Mouse (Mus musculus): ENCODE results near the gene Sorcs2. TPM values are rescaled to one million over a fixed set of nuclear protein-coding genes. Genes with fewer than 3 reads are reported as not detected.

Sorcs2 gene
- total and polyA plus RNA-seq, 3 experiments: 0.42 to 1.6 (median 0.46) TPM

DNA sequence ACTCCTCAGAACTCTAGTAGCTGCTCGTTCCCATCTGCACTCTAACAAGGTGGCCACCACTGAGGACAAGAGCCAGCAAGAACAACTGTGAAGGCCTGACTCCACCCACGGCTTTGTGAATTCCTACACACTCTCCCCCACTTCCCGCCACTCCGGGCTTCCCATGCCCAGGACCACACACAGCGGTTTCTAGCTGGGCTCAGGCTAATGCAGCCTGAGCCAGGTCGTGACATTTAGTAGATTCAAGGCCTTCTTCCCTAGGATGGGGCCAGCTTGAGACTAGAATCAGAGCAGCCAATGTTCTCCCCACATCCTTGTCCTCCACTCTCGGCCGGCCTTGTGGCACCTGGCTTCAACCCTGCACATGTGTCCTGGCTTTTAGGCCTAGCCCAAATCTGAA is 76.4 kb downstream of the Sorcs2 start:
- H3K36me3 ChIP-seq (replicated peaks in 1 of 2; ENCODE audit: control insufficient read depth in 1 of 2, insufficient read depth in 1 of 2, low read length in 1 of 2): no peaks in the 10 kb centered on the region
- H3K9me3 ChIP-seq (replicated peaks; ENCODE audit: low read length): no peaks in the 10 kb centered on the region
- H3K79me2 ChIP-seq (replicated peaks; ENCODE audit: control insufficient read depth, extremely low read depth, insufficient read depth, poor library complexity, severe bottlenecking): no peaks in the 10 kb centered on the region
- no peak overlapping the region for H3K9ac ChIP-seq (ENCODE audit: insufficient read depth, low read depth)
- dilution Hi-C loops (cut with MboI; ENCODE audit: extremely low pct_ligation_motif_present, extremely low pct_unique_long_range_greater_than_20kb, low sequenced_read_pairs) (no loop called here), in situ Hi-C loops (cut with MboI; ENCODE audit: low pct_ligation_motif_present, low pct_unique_long_range_greater_than_20kb, low sequenced_read_pairs) (loop anchor here (5.0 kb wide), 1 partner anchor 76 kb away; the partner anchor contains the start of gene Sorcs2)
- TF ChIP-seq BHLHE40 (IDR thresholded peaks at IDR 0.05; ENCODE audit: low read depth, low read length) (no peak), CHD1 (IDR thresholded peaks at IDR 0.05; ENCODE audit: low read depth, low read length) (no peak), RAD21 (IDR thresholded peaks at IDR 0.05; ENCODE audit: low read depth, low read length) (no peak), NELFE (IDR thresholded peaks at IDR 0.05; ENCODE audit: low read depth, low read length) (no peak), USF1 (IDR thresholded peaks at IDR 0.05; ENCODE audit: low read depth, low read length) (no peak), JUND (conservative IDR thresholded peaks at IDR 0.05; ENCODE audit: low read depth, low read length) (no peak), E2F4 (IDR thresholded peaks at IDR 0.05; ENCODE audit: insufficient replicate concordance, low read depth, low read length) (no peak), ELF1 (IDR thresholded peaks at IDR 0.05; ENCODE audit: low read depth, low read length) (no peak), ETS1 (conservative IDR thresholded peaks at IDR 0.05; ENCODE audit: low read depth, low read length) (no peak), JUN (IDR thresholded peaks at IDR 0.05; ENCODE audit: insufficient read depth, low read depth, low read length) (no peak), IRF4 (IDR thresholded peaks at IDR 0.05; ENCODE audit: low read depth, low read length) (no peak), NRF1 (IDR thresholded peaks at IDR 0.05; ENCODE audit: low read depth, low read length) (no peak), TCF12 (IDR thresholded peaks at IDR 0.05; ENCODE audit: low read depth, low read length) (no peak), MAX (IDR thresholded peaks at IDR 0.05; ENCODE audit: low read length) (no peak)
- H3K4me1 ChIP-seq (ENCODE audit: control insufficient read depth in 1 of 2, insufficient read depth in 2 of 2): peaks cover 6 to 21% of the 10 kb centered on the region in 2 experiments
- H3K4me3 ChIP-seq (replicated peaks in 1 of 3; ENCODE audit: low read depth in 2 of 3, low read length in 2 of 3, poor library complexity in 1 of 3): no peak overlapping the region
- no peak for DNase-seq (ENCODE audit: extremely low read depth)
- H3K4me2 ChIP-seq (ENCODE audit: insufficient read depth, low read depth, poor library complexity, severe bottlenecking): no peak overlapping the region
- H3K27me3 ChIP-seq (replicated peaks): peaks cover 45% of the 10 kb centered on the region
- no peak overlapping the region for H3K27ac ChIP-seq (ENCODE audit: insufficient read depth, low read depth)

DNA sequence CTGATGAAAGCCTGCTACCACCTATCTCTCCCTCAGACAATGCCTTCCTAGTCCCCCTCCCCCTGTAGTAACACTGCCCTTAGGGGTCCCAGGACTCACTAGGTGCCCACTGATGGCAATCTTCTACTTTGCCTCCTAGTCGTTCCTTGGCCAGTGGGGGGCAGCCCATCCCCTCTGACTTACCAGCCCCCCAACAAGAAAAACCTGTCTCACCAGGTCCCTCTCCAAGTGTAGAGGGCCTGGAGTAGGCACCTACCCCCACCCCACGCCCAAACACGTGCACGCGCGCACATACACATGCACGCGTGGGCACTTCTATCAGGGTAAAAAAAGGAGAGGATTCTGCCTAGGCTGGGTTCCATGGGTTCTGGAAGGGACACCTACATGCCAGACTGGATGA is 77.3 kb downstream of the Sorcs2 start:
- Histone ChIP-seq H3K4me3 (replicated peaks in 1 of 3; ENCODE audit: low read depth in 2 of 3, low read length in 2 of 3, poor library complexity in 1 of 3) (no peak overlapping the region), H3K36me3 (replicated peaks in 1 of 2; ENCODE audit: control insufficient read depth in 1 of 2, insufficient read depth in 1 of 2, low read length in 1 of 2) (no peaks in the 10 kb centered on the region), H3K9ac (ENCODE audit: insufficient read depth, low read depth) (no peak overlapping the region), H3K27me3 (replicated peaks) (peaks cover 54% of the 10 kb centered on the region), H3K9me3 (replicated peaks; ENCODE audit: low read length) (no peaks in the 10 kb centered on the region), H3K4me2 (ENCODE audit: insufficient read depth, low read depth, poor library complexity, severe bottlenecking) (no peak overlapping the region), H3K4me1 (ENCODE audit: control insufficient read depth in 1 of 2, insufficient read depth in 2 of 2) (peaks cover 6 to 17% of the 10 kb centered on the region in 2 experiments), H3K27ac (ENCODE audit: insufficient read depth, low read depth) (no peak overlapping the region), H3K79me2 (replicated peaks; ENCODE audit: control insufficient read depth, extremely low read depth, insufficient read depth, poor library complexity, severe bottlenecking) (no peaks in the 10 kb centered on the region)
- dilution Hi-C loops (cut with MboI; ENCODE audit: extremely low pct_ligation_motif_present, extremely low pct_unique_long_range_greater_than_20kb, low sequenced_read_pairs): no loop called here
- in situ Hi-C loops (cut with MboI; ENCODE audit: low pct_ligation_motif_present, low pct_unique_long_range_greater_than_20kb, low sequenced_read_pairs): loop anchor here (5.0 kb wide), 1 partner anchor 77 kb away; the partner anchor contains the start of gene Sorcs2
- TF ChIP-seq ZMIZ1 (IDR thresholded peaks at IDR 0.05; ENCODE audit: low read depth, low read length): no peak
- TF ChIP-seq UBTF (IDR thresholded peaks at IDR 0.05; ENCODE audit: low read depth, low read length): no peak
- no peak for TF ChIP-seq JUN (IDR thresholded peaks at IDR 0.05; ENCODE audit: insufficient read depth, low read depth, low read length)
- TF ChIP-seq NELFE (IDR thresholded peaks at IDR 0.05; ENCODE audit: low read depth, low read length): no peak
- no peak for TF ChIP-seq NRF1 (IDR thresholded peaks at IDR 0.05; ENCODE audit: low read depth, low read length)
- TF ChIP-seq TBP (conservative IDR thresholded peaks at IDR 0.05; ENCODE audit: low read depth, low read length): no peak
- TF ChIP-seq PAX5 (IDR thresholded peaks at IDR 0.05; ENCODE audit: low read length): no peak
- TF ChIP-seq GABPA (IDR thresholded peaks at IDR 0.05; ENCODE audit: insufficient replicate concordance, low read depth, low read length): no peak
- no peak for TF ChIP-seq SIN3A (IDR thresholded peaks at IDR 0.05; ENCODE audit: low read length)
- no peak for TF ChIP-seq MAX (IDR thresholded peaks at IDR 0.05; ENCODE audit: low read length)
- no peak for TF ChIP-seq MAFK (IDR thresholded peaks at IDR 0.05; ENCODE audit: insufficient replicate concordance, low read length)
- no peak for TF ChIP-seq IRF4 (IDR thresholded peaks at IDR 0.05; ENCODE audit: low read depth, low read length)
- no peak for TF ChIP-seq MEF2A (IDR thresholded peaks at IDR 0.05; ENCODE audit: borderline replicate concordance, low read depth, low read length)
- DNase-seq (ENCODE audit: extremely low read depth): no peak

All from CH12.LX (cell line).